Mouse (Mus musculus): ENCODE measurements around the gene Fam184b.

DNA sequence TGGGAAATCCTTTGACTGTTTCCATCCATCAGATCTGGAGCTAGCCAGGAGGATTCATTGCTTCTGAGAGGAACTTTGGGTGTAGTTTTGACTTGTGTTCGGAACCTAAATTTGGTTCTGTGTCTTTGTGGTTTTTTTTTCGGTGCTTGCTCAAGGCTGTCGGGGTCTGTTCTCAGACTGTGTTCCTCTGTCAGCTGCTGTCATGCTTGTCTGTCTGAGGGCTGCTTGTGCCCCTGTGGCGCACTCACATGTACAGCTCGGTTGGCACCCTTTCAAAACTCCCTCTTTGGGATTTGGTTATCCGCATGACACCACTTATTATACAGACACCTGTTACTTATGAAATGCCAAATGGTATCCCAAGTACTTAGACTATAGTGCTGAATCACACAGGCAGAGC, 117.8 kb downstream of the Fam184b start:
- TF ChIP-seq POLR2A (IDR thresholded peaks at IDR 0.05; ENCODE audit: control insufficient read depth, extremely low read depth, insufficient read depth, low read length, poor library complexity) (no peak), CTCF (IDR thresholded peaks at IDR 0.05; ENCODE audit: borderline replicate concordance, control insufficient read depth, extremely low read depth, insufficient read depth, low read length, poor library complexity) (no peak)
